Mouse (Mus musculus) layer of hippocampus, adult 2 months (tissue): Measurements from ENCODE around the gene Lysmd4. TPM values are rescaled to one million over a fixed set of nuclear protein-coding genes. Genes with fewer than 3 reads are reported as not detected.

Source experiments
- DNase-seq, 2 experiments: peaks; one replicate each; pipeline ENCODE4 v3.0.0; 2022; ENCODE audit warnings: low spot score in 2 of 2
- H3K27ac ChIP-seq: fragments of 200-600 bp; 2 replicates; pipeline ENCODE4 v1.8.1; 2022
- H3K4me3 ChIP-seq: fragments of 200-600 bp; 2 replicates; pipeline ENCODE4 v1.8.1; 2022; ENCODE audit warnings: mild to moderate bottlenecking
- CTCF ChIP-seq: fragments of 200-600 bp; conservative IDR thresholded peaks from 2 replicates; pipeline ENCODE4 v1.8.1; 2022; ENCODE audit warnings: antibody characterized with exemption, mild to moderate bottlenecking, moderate library complexity
- total RNA-seq, 2 experiments: library from RNA; stranded (reverse); gene quantifications; 2 replicates each; pipeline ENCODE4 v1.2.3; 2021

Gene Lysmd4
- total RNA-seq, 2 experiments from 2014 or later, result 33.7 to 34.7 TPM

- H3K27ac ChIP-seq, result no peak overlapping the region
- DNase-seq, result no peak
- TF ChIP-seq CTCF, result no peak
- H3K4me3 ChIP-seq, result no peak overlapping the region
Measured at GRCm38 (mm10) chr7:67308102-67308501, 85.8 kb downstream of the Lysmd4 start.

- Histone ChIP-seq H3K27ac (no peak overlapping the region), H3K4me3 (no peak overlapping the region)
- TF ChIP-seq CTCF, result no peak
- DNase-seq, result no peak
Measured at GRCm38 (mm10) chr7:67310151-67310550, 87.8 kb downstream of the Lysmd4 start.

DNA sequence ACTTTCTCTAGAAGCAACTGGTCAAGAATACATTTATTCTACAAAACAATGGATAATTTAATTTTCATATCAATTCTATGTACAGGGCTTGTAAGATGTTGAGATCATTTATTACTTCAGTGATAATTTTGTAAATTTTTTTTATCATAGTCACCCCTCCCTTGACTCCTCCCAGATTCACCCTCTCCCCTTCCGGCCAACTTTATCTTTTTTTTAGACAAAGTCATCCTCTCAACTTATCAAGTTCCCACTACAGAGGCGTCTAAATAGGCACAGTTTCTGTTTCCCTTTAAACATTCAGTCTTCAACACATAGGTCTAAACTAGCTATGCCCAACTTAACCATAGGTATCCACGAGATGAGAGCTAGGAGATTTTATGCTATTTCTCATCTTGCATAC lies 90.9 kb downstream of the Lysmd4 start:
- no peak overlapping the region for H3K27ac ChIP-seq
- no peak overlapping the region for H3K4me3 ChIP-seq
- DNase-seq, result no peak
- no peak for TF ChIP-seq CTCF

DNA sequence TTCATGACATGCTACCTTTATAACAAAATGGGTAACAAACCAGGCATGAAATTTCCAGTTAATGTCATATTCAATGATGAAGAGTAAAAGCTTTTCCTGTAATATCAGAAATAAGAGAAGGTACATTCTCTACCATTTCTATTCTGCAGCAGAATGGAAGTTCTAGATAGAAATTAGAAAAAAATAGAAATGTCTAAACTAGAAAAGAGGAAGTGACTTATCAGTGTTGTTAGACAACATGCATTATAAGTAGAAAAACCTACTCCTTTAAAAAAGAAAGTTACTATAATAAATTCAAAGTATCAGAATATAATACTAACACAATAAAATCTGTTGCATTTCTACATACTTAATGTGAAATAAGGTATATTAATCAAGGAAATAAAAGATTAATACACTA lies 96.4 kb downstream of the Lysmd4 start:
- H3K27ac ChIP-seq, result no peak overlapping the region
- TF ChIP-seq CTCF, result no peak
- no peak for DNase-seq

GRCm38 (mm10) chr7:67320359-67320758 lies 98.0 kb downstream of the Lysmd4 start:
- no peak overlapping the region for H3K4me3 ChIP-seq
- no peak overlapping the region for H3K27ac ChIP-seq
- no peak for DNase-seq
- TF ChIP-seq CTCF, result no peak

More for the DNA sequence above, 96.4 kb downstream of the Lysmd4 start:
- no peak overlapping the region for H3K4me3 ChIP-seq

DNA sequence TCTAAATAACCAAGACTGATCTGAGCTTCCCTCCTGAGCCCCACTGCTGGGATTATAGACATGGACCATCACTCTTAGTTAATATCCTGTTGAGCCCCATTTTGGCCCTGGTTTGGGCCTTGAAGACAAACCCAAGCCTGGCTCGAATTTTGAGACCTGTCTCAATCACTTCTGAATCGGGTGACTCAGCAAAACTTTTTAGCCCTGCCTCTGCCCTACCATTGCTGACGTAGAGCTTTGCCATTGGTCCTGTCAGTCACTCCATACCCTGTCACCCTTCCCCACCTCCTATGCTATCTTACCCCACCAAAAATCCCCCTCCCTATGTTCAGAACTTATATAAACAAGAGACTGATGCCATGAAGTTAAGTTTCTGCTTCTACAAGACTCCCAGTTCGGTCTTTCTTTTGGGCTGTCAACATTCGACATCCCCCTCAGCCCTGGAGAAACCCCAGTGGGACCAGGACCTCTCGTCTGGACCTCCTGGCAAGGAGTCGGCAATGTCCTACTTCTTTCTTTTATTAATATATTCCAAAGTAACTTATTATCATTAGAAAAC lies 119.8 kb downstream of the Lysmd4 start:
- H3K27ac ChIP-seq, result no peak overlapping the region
- no peak overlapping the region for H3K4me3 ChIP-seq
- no peak for DNase-seq
- no peak for TF ChIP-seq CTCF

GRCm38 (mm10) chr7:67344443-67344842 lies 122.1 kb downstream of the Lysmd4 start:
- TF ChIP-seq CTCF, result no peak
- Histone ChIP-seq H3K27ac (no peak overlapping the region), H3K4me3 (no peak overlapping the region)
- no peak for DNase-seq

DNA sequence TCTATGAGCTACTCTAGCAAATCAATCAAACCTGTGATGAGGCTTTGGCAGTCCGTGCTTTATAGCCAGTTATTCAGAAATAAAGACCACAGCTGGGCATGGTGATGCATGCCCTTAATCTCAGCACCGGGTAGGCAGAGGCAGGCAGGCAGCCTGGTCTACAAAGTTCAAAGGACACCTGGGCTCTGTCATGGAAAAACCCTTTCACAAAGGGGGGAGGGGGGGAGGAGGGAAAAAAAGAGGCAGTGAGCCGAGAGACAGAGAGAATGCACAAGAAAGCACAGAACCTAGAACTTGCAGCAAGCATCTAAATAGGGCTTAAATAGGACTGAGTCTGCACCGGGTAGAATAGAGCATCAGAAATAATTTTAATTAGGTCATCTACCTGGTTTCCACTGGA lies 130.6 kb downstream of the Lysmd4 start:
- DNase-seq, result no peak
- Histone ChIP-seq H3K4me3 (no peak overlapping the region), H3K27ac (no peak overlapping the region)
- no peak for TF ChIP-seq CTCF

DNA sequence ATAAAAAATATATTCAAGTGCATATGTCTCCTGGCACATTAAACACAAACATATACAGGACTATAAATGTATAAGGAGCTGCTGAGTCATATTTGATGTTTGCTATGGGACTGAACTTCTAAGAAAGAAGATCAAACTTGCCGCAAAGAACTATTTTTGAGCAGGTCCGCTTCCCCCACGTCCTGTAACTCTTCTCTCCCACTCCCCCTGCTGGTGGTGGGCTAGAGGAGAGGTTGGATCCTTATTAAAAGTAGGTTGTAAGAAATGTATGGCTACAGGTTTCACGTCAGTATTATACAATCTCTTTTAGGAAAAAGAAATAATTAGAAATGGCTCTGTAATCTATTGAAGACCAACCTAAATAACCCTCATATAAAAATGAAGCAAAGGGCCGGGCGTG lies 131.3 kb downstream of the Lysmd4 start:
- no peak overlapping the region for H3K27ac ChIP-seq
- no peak for DNase-seq
- peak; percentile 62 for TF ChIP-seq CTCF
- no peak overlapping the region for H3K4me3 ChIP-seq

GRCm38 (mm10) chr7:67355870-67356269 lies 133.5 kb downstream of the Lysmd4 start:
- Histone ChIP-seq H3K4me3 (no peak overlapping the region), H3K27ac (no peak overlapping the region)
- no peak for DNase-seq
- peak; percentile 53 for TF ChIP-seq CTCF

Other genes with a start within 250 kb of the Lysmd4 start
- 100 to 1,000 TPM; 151 to 157 TPM for gene Mef2a, start 150.3 kb downstream of the Lysmd4 start, total RNA-seq